Mouse (Mus musculus): ENCODE data around the gene Cenpj.
A peak's percentile ranks its signal among the peaks of the same experiment; 100 is the strongest.

Cenpj gene

GRCm38 (mm10) chr14:56575416-56575815 is at the start of gene Cenpj, which contains the start of gene Parp4:
Gene Cenpj, minus strand, starts transcription at chr14:56575425.
Gene Parp4, plus strand, starts transcription at chr14:56575619.
- DNase-seq (ENCODE audit: low read depth) = peak; percentile 83

GRCm38 (mm10) chr14:56620425-56620824 is 45.2 kb upstream of the Cenpj start:
- no peak for DNase-seq (ENCODE audit: low read depth)

GRCm38 (mm10) chr14:56617470-56617869 is 42.2 kb upstream of the Cenpj start:
- no peak for DNase-seq (ENCODE audit: low read depth)

GRCm38 (mm10) chr14:56613212-56613611 is 38.0 kb upstream of the Cenpj start:
- DNase-seq (ENCODE audit: low read depth) = no peak

- no peak for DNase-seq (ENCODE audit: low read depth)
Measured at GRCm38 (mm10) chr14:56605136-56605535, 29.9 kb upstream of the Cenpj start.

GRCm38 (mm10) chr14:56604438-56604837 is 29.2 kb upstream of the Cenpj start:
- no peak for DNase-seq (ENCODE audit: low read depth)

- no peak for DNase-seq (ENCODE audit: low read depth)
Measured at GRCm38 (mm10) chr14:56602069-56602468, 26.8 kb upstream of the Cenpj start.

- peak; percentile 38 for DNase-seq (ENCODE audit: low read depth)
Measured at GRCm38 (mm10) chr14:56598759-56599158, 23.5 kb upstream of the Cenpj start.

GRCm38 (mm10) chr14:56594811-56595210 is 19.6 kb upstream of the Cenpj start:
- DNase-seq (ENCODE audit: low read depth) = no peak

GRCm38 (mm10) chr14:56592191-56592590 is 17.0 kb upstream of the Cenpj start:
- DNase-seq (ENCODE audit: low read depth) = no peak

- no peak for DNase-seq (ENCODE audit: low read depth)
Measured at GRCm38 (mm10) chr14:56582294-56582693, 7.1 kb upstream of the Cenpj start.

GRCm38 (mm10) chr14:56581117-56581516 is 5.9 kb upstream of the Cenpj start:
- no peak for DNase-seq (ENCODE audit: low read depth)

GRCm38 (mm10) chr14:56579011-56579410 is 3.8 kb upstream of the Cenpj start:
- DNase-seq (ENCODE audit: low read depth) = no peak

- DNase-seq (ENCODE audit: low read depth) = no peak
Measured at GRCm38 (mm10) chr14:56575969-56576901, 1.0 kb upstream of the Cenpj start.

GRCm38 (mm10) chr14:56572546-56572945 is 2.7 kb downstream of the Cenpj start:
- DNase-seq (ENCODE audit: low read depth) = no peak

- DNase-seq (ENCODE audit: low read depth) = peak; percentile 89
Measured at GRCm38 (mm10) chr14:56571310-56572093, 3.7 kb downstream of the Cenpj start.

GRCm38 (mm10) chr14:56569041-56569440 is 6.2 kb downstream of the Cenpj start:
- DNase-seq (ENCODE audit: low read depth) = no peak

- DNase-seq (ENCODE audit: low read depth) = no peak
Measured at GRCm38 (mm10) chr14:56567476-56567875, 7.7 kb downstream of the Cenpj start.

GRCm38 (mm10) chr14:56559134-56559533 is 16.1 kb downstream of the Cenpj start:
- no peak for DNase-seq (ENCODE audit: low read depth)

GRCm38 (mm10) chr14:56554716-56555115 is 20.5 kb downstream of the Cenpj start:
- DNase-seq (ENCODE audit: low read depth) = no peak

- no peak for DNase-seq (ENCODE audit: low read depth)
Measured at GRCm38 (mm10) chr14:56553331-56553730, 21.9 kb downstream of the Cenpj start.

GRCm38 (mm10) chr14:56552924-56553323 is 22.3 kb downstream of the Cenpj start:
- no peak for DNase-seq (ENCODE audit: low read depth)

GRCm38 (mm10) chr14:56550960-56551359 is 24.3 kb downstream of the Cenpj start:
- DNase-seq (ENCODE audit: low read depth) = no peak

All from c-Kit-positive CD71-negative TER-119-negative erythroid progenitor cells, embryonic 14.5 days (primary cell).